Mouse (Mus musculus): ENCODE measurements around the gene Slc38a3.

Gene Slc38a3

GRCm38 (mm10) chr9:107634406-107635278 lies 34.7 kb downstream of the Slc38a3 start:
- DNase-seq, result no peak

GRCm38 (mm10) chr9:107633661-107634405 lies 35.5 kb downstream of the Slc38a3 start:
- peak in 1 of 2 experiments; percentile 37 for DNase-seq

DNA sequence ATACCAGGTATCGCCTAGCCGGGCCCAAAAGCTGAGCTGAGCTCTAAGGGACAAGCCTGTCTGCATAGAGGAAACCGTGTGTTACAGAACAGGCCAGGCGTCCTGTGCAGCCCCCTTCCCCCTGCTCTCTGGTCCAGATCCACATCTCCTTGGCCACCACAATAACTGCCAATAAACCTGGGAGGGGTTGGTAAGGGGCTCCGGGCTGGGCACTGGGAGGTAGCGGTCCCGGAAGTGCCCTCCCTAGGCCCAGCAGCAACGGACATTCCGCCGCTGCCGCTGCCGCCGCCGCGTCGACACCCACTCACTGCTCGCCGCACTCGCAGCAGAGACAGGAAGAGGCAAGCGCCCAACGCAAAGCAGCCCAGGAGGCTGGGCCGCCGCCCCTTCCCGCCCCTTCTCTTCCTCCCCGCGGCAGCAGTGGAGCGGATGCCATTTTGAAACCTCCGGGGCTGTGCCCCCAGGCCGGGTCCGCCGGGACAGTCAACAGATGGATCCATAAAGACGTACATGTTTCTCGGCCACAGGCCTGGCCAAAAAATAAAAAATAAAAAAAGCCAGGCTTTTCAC lies 36.2 kb downstream of the Slc38a3 start:
- DNase-seq, result peak; percentile 50 to 55

- DNase-seq, result no peak
These were observed 36.9 kb downstream of the Slc38a3 start for GRCm38 (mm10) chr9:107632478-107632877.

- DNase-seq, result peak in 1 of 2 experiments; percentile 2
These were observed 37.5 kb downstream of the Slc38a3 start for GRCm38 (mm10) chr9:107631861-107632260.

GRCm38 (mm10) chr9:107631311-107631826 lies 38.0 kb downstream of the Slc38a3 start:
- no peak for DNase-seq

DNA sequence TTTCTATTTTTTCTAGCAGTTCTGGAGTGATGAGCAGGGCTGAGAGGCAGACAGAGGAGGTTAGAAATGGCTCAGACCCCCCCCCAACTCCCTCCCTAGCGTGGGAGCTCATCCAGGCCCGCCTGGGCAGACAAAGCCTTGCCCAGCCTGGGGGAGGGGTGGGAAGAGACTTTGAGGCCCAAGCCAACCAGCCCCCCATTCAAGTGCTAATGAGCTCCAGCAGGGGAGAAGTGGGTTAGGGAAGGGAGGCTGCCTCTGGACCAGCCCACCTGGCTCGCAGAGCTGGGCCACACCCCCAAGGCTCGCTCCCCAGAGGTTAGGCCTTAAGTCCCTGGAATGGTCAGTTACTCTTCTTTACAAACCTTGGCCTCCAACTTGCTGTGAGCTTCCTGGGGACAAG lies 38.8 kb downstream of the Slc38a3 start:
- no peak for DNase-seq

DNA sequence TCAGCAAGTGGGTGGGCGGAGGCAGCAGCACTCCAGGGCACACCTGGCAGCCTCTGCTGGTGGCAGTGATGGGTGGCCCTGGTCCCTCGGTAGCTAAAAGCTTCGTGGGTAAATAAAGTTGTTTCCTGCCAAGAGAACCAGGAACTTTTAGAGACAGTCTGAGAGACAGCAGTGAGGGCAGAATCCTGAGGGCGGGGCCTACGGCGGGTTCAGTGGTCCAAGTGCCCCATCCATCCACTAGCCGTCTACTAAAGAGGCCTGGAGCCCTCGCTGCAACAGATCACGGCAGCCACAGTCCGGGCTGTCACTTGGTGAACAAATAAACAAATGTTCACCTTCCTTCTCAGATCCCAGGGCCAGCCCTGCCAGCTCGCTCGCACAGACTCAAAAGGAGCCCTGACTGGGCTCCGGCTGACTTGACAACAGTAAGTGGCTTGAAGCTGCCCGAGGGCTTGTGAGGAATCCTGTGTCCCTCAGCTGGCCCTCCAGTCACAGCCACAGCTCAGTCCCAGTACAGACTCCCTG lies 39.4 kb downstream of the Slc38a3 start:
- peak in 1 of 2 experiments; percentile 23 for DNase-seq

DNA sequence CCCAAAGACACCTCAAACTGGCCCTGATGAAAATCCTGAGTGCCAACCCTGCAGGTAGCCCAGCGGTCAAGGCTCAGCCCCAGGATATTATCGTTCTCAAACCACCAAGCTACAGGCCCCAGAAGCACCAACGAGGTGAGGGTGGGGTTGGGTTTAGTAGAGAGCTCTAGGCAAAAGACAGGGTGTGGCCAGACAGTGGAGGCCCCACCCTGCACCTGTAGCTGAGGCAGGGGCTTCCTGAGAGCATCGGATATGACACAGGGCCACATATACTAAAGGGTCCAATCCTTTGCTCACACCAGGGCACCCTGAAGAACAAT lies 40.0 kb downstream of the Slc38a3 start:
- no peak for DNase-seq

- peak in 1 of 2 experiments; percentile 28 for DNase-seq
These were observed 40.5 kb downstream of the Slc38a3 start for GRCm38 (mm10) chr9:107628721-107629410.

DNA sequence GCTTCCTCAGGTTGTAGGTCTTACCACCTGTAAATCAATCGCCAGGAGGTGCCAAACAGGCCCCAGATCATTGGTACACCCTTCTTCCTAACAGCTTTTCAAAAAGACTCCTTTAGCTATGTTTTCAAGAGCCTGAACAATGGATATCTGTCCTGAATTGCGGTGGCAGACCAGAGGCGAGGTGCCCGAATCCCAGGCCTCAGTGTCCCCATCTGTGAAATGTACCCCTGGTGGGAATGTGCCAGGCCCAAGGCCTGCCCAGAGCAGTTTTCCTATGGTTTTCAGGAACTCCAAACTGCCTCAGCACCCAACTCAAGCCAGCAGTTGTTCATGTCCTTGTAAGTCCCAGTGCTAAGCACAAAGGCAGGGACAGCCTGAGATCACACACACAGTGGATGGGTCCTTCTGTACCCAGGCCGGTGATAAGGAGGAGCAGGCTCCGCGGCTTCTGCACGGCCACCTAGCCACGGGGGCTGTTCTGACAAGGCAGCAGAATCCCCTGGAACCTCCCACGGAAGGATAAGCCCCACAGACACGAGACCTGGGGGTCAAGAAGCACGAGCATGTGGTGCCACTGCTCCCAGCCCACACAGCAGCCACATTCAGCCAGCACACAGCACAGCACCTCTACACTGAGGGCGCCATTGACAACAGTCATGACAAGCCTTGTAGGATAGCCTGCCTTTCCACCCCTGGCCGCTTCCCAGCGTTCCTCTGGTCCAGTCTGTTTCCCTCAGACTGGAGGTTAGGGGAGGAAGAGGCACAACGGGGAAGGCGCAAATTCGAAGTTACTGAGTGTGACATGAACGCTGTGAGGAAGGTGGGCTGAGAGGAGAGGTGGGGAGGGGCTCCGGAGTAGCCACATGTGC lies 41.7 kb downstream of the Slc38a3 start:
- DNase-seq, result peak in 1 of 2 experiments; percentile 34

- peak; percentile 81 to 92 for DNase-seq
These were observed 42.5 kb downstream of the Slc38a3 start for GRCm38 (mm10) chr9:107626844-107627277.

GRCm38 (mm10) chr9:107626158-107626843 lies 43.0 kb downstream of the Slc38a3 start:
- peak; percentile 33 to 40 for DNase-seq

DNA sequence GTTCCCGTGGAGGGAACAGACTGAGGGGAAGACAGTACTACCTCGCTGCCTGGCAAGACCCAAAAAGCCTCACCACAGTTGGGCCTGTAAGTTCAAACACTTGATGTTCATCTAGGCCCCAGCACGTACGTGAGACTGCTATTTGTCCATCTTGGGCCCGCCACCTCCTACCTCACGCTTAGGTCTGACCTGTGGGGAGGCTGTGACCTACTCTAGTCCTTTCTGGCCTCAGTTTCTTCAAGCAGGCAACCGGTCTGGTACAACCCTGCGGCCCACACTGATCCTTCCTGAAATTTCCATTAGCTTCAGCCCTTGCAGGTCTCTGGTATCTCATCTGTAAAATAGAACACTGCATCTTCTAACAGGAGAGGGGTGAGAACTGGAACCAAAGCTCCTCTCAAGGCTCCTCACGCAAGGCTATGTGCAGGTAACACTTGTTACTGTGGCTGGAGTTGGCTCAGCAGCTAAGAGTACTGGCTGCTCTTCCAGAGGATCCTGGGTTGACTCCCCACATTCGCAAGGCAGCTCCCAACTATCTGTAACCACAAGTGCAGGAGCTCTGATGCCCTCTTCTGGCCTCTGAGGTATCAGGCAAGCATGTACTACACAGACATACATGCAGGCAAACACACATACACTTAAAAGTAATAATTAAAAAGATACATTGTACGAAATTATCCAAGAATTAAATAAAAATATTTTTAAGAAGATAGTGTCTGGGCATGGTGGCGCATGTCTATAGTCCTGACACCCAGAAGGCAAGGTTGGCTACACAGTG lies 43.8 kb downstream of the Slc38a3 start:
- DNase-seq, result peak in 1 of 2 experiments; percentile 48

- DNase-seq, result peak in 1 of 2 experiments; percentile 1
These were observed 44.4 kb downstream of the Slc38a3 start for GRCm38 (mm10) chr9:107624951-107625350.

DNA sequence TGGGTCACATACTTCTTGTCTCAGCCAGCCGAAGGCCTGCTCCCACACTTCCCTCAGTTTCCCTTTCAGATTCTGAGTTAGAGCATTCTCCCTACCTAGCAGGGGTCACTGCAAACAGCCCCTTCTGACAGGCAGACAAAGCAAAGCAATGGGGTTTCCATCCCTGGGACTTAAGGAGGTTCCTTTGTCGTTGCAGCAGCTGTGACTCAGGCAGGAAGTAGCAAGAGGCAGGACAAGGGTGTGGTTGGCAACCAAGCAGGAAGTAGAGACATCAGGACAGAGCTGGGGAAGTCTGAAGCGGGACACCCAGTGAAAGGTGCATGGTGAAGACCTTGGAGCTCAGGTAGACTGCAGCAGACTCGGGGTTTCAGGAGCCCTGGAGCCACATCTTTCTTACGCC lies 44.8 kb downstream of the Slc38a3 start:
- DNase-seq, result no peak

DNA sequence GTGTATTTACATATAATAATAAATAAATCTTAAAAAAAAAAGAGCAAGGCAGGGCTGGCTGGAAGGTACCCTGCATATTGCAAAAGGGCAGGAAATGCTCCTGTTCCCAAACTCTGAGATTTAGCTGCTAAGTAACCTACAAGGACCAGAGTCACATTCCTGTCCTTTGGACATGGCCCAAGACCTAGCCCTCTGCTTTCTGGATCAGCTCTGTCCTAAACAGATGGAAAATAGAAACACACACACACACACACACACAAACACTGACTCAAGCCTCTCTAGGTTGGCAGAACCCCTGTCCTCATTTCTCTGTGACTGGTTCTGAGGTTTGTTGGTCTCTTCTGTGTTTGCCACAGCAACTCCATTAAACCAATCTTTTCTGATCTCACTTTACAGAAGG lies 48.4 kb downstream of the Slc38a3 start:
- DNase-seq, result peak in 1 of 2 experiments; percentile 52

DNA sequence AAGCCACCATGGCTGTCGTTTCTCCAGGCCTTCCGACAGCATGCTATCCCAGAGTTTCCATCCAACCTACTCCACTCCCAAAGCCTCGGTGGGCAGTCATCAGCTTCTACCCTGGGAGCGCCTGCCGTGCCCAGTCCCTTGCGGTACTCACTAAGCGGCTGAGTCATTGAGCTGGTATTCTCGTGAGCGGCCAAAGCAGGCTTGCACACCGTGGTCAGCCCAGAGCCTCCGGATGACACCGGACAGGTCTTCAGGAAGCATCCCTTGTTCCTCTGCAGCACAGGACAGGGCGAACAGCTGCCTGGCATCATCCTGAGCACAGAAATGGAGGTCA lies 49.8 kb downstream of the Slc38a3 start:
- DNase-seq, result peak in 1 of 2 experiments; percentile 26

- DNase-seq, result peak in 1 of 2 experiments; percentile 38
These were observed 50.4 kb downstream of the Slc38a3 start for GRCm38 (mm10) chr9:107618778-107619545.

All from cerebellum, postnatal 14 days (tissue).